ENCODE assay signal across 24 mouse cellular contexts in the genomic region with DNA sequence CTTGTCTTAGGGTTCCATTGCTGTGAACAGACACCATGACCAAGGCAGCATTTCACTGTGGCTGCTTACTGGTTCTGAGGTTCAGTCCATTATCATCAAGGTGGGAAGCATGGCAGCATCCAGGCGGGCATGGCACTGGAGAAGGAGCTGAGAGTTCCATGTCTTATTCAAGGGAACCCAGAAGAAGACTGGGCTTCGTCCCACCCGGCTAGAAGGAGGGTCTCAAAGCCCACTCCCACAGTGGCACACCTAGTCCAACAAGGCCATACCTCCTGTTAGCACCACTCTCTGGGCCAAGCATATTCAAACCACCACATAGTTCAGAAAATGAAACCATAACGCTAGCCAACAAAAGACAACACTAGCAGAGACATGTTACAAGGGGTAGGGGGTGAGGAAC. TPM values are rescaled to one million over a fixed set of nuclear protein-coding genes. Genes with fewer than 3 reads are reported as not detected.
DNase-seq lines count a peak whose midpoint lies in the region; ATAC-seq lines count a peak whose summit lies in the region.
"Had no signal": no experiment of that assay in that cellular context is flagged by ENCODE, and none has a peak within 500 bp of the region (broad histone marks: within the 10 kb centered on the region; RNA-seq: fewer than 3 reads in every experiment).

No protein-coding gene starts in this region.

- no peak for ATAC-seq in hindbrain, embryonic 15.5 days (ENCODE audit: low FRiP score, low read depth)
- no peak for ATAC-seq in hindbrain, embryonic 12.5 days (ENCODE audit: low FRiP score)
- no peak for ATAC-seq in neural tube, embryonic 13.5 days (ENCODE audit: low read depth)
- ATAC-seq: activated CD4-positive, CD25-positive, alpha-beta regulatory T cell, adult 4 months; CD4-positive, CD25-positive, alpha-beta regulatory T cell, adult 4 months; forebrain, embryonic 14.5 days; intestine, embryonic 15.5 days; Patski had no signal

- H3K27ac ChIP-seq in hindbrain, embryonic 15.5 days (replicated peaks), result no peak overlapping the region
- no peak overlapping the region for H3K27ac ChIP-seq in hindbrain, embryonic 12.5 days
- H3K27ac ChIP-seq in neural tube, embryonic 13.5 days (replicated peaks), result no peak overlapping the region
- H3K27ac ChIP-seq: embryonic facial prominence, embryonic 10.5 days; heart, adult 2 months; hindbrain, embryonic 13.5 days; intestine, embryonic 15.5 days had no signal

- peaks cover 21% of the 10 kb centered on the region for H3K4me1 ChIP-seq in hindbrain, embryonic 15.5 days (replicated peaks)
- H3K4me1 ChIP-seq in hindbrain, embryonic 12.5 days, result peaks cover 18% of the 10 kb centered on the region
- H3K4me1 ChIP-seq in neural tube, embryonic 13.5 days (replicated peaks), result peaks cover 22% of the 10 kb centered on the region

- H3K9me3 ChIP-seq in hindbrain, embryonic 15.5 days, result no peaks in the 10 kb centered on the region
- no peaks in the 10 kb centered on the region for H3K9me3 ChIP-seq in hindbrain, embryonic 12.5 days (replicated peaks)
- H3K9me3 ChIP-seq in neural tube, embryonic 13.5 days, result no peaks in the 10 kb centered on the region
- H3K9me3 ChIP-seq: embryonic facial prominence, embryonic 10.5 days; hindbrain, embryonic 13.5 days; intestine, embryonic 15.5 days had no signal

- H3K4me2 ChIP-seq in hindbrain, embryonic 15.5 days, result 0 out of 2 replicates have a peak overlapping the region, but pooled peaks have one; percentile 95
- H3K4me2 ChIP-seq in hindbrain, embryonic 12.5 days (replicated peaks), result no peak overlapping the region
- H3K4me2 ChIP-seq in neural tube, embryonic 13.5 days, result 0 out of 2 replicates have a peak overlapping the region, but pooled peaks have one; percentile 95

- WGBS in hindbrain, embryonic 15.5 days, result 97% methylated on average over 4 of the region's 4 CpGs
- whole genome bisulfite sequencing in hindbrain, embryonic 12.5 days, result 94% methylated on average over 4 of the region's 4 CpGs
- WGBS in neural tube, embryonic 13.5 days, result 97% methylated on average over 4 of the region's 4 CpGs

- DNase-seq in cerebellum, adult 9-11 months, result peak; percentile 2
- DNase-seq in cerebellum, postnatal 10 days, result no peak
- no peak for DNase-seq in neural tube, embryonic 10.5 days (ENCODE audit: extremely low spot score, low spot score)
- DNase-seq in thymus, postnatal 10 days (ENCODE audit: low spot score in 2 of 2), result no peak
- DNase-seq: adrenal gland, postnatal 14 days; B cell, adult 2 months; cerebellum, adult 11-12 months; cerebellum, adult 9-10 months; gastrocnemius, postnatal 10 days; heart, adult 2 months; heart, postnatal 10 days; heart, postnatal 4 days had no signal

- H3K4me3 ChIP-seq in hindbrain, embryonic 15.5 days, result no peak overlapping the region
- H3K4me3 ChIP-seq in hindbrain, embryonic 12.5 days, result no peak overlapping the region
- no peak overlapping the region for H3K4me3 ChIP-seq in neural tube, embryonic 13.5 days
- H3K4me3 ChIP-seq: heart, adult 2 months; intestine, embryonic 15.5 days had no signal

- no peaks in the 10 kb centered on the region for H3K27me3 ChIP-seq in hindbrain, embryonic 15.5 days
- no peaks in the 10 kb centered on the region for H3K27me3 ChIP-seq in hindbrain, embryonic 12.5 days
- no peaks in the 10 kb centered on the region for H3K27me3 ChIP-seq in neural tube, embryonic 13.5 days
- H3K27me3 ChIP-seq: intestine, embryonic 15.5 days; Patski had no signal

- peaks cover 50% of the 10 kb centered on the region for H3K36me3 ChIP-seq in hindbrain, embryonic 15.5 days
- H3K36me3 ChIP-seq in hindbrain, embryonic 12.5 days, result peaks cover 49% of the 10 kb centered on the region
- H3K36me3 ChIP-seq in neural tube, embryonic 13.5 days, result peaks cover 49% of the 10 kb centered on the region

- no peak overlapping the region for H3K9ac ChIP-seq in hindbrain, embryonic 15.5 days
- no peak overlapping the region for H3K9ac ChIP-seq in hindbrain, embryonic 12.5 days
- H3K9ac ChIP-seq in neural tube, embryonic 13.5 days, result no peak overlapping the region
- H3K9ac ChIP-seq: intestine, embryonic 15.5 days had no signal

RNA-seq across cellular contexts. Expression of a gene that starts 2.4 kb away (rescaled TPM):
- 73.6 and 76.5 TPM in 2 replicates for polyA plus RNA-seq in hindbrain, embryonic 15.5 days (2015; fragmentation: Nextera tagmentation; extraction: Ambion mirVana)
- 77.2 and 87.2 TPM in 2 replicates for polyA plus RNA-seq in hindbrain, embryonic 12.5 days (2016; fragmentation: Nextera tagmentation; extraction: Ambion mirVana)
- polyA plus RNA-seq in neural tube, embryonic 13.5 days (2015; fragmentation: Nextera tagmentation; extraction: Ambion mirVana), result 69.4 and 79.7 TPM in 2 replicates

RNA-seq across cellular contexts. Expression of a gene that starts 6.6 kb away (rescaled TPM):
- polyA plus RNA-seq in hindbrain, embryonic 15.5 days (2015; fragmentation: Nextera tagmentation; extraction: Ambion mirVana), result 0.06 TPM in 1 of 2 replicates, not detected in the other
- not detected in 2 replicates for polyA plus RNA-seq in hindbrain, embryonic 12.5 days (2016; fragmentation: Nextera tagmentation; extraction: Ambion mirVana)
- polyA plus RNA-seq in neural tube, embryonic 13.5 days (2015; fragmentation: Nextera tagmentation; extraction: Ambion mirVana), result not detected in 2 replicates
- polyA plus RNA-seq: forebrain, embryonic 14.5 days had no signal

RNA-seq across cellular contexts. Expression of a gene that starts 13.5 kb away (rescaled TPM):
- 45.8 and 51.4 TPM in 2 replicates for polyA plus RNA-seq in hindbrain, embryonic 15.5 days (2015; fragmentation: Nextera tagmentation; extraction: Ambion mirVana)
- polyA plus RNA-seq in hindbrain, embryonic 12.5 days (2016; fragmentation: Nextera tagmentation; extraction: Ambion mirVana), result 40.3 and 42.1 TPM in 2 replicates
- polyA plus RNA-seq in neural tube, embryonic 13.5 days (2015; fragmentation: Nextera tagmentation; extraction: Ambion mirVana), result 32.6 and 39.3 TPM in 2 replicates

RNA-seq across cellular contexts. Expression of a gene that starts 42.4 kb away (rescaled TPM):
- polyA plus RNA-seq in hindbrain, embryonic 15.5 days (2015; fragmentation: Nextera tagmentation; extraction: Ambion mirVana), result not detected in 2 replicates
- polyA plus RNA-seq in hindbrain, embryonic 12.5 days (2016; fragmentation: Nextera tagmentation; extraction: Ambion mirVana), result not detected in 2 replicates
- not detected in 2 replicates for polyA plus RNA-seq in neural tube, embryonic 13.5 days (2015; fragmentation: Nextera tagmentation; extraction: Ambion mirVana)
- polyA plus RNA-seq: activated CD4-positive, CD25-positive, alpha-beta regulatory T cell, adult 4 months; CD4-positive, CD25-positive, alpha-beta regulatory T cell, adult 4 months; embryonic facial prominence, embryonic 10.5 days; embryonic facial prominence, embryonic 14.5 days; forebrain, embryonic 14.5 days; heart, adult 2 months; heart, embryonic 14.5 days; hindbrain, embryonic 13.5 days; intestine, embryonic 15.5 days; Patski had no signal

RNA-seq across cellular contexts. Expression of a gene that starts 51.8 kb away (rescaled TPM):
- not detected in 2 replicates for polyA plus RNA-seq in hindbrain, embryonic 15.5 days (2015; fragmentation: Nextera tagmentation; extraction: Ambion mirVana)
- not detected in 2 replicates for polyA plus RNA-seq in hindbrain, embryonic 12.5 days (2016; fragmentation: Nextera tagmentation; extraction: Ambion mirVana)
- polyA plus RNA-seq in neural tube, embryonic 13.5 days (2015; fragmentation: Nextera tagmentation; extraction: Ambion mirVana), result not detected in 2 replicates
- polyA plus RNA-seq: activated CD4-positive, CD25-positive, alpha-beta regulatory T cell, adult 4 months; embryonic facial prominence, embryonic 10.5 days; embryonic facial prominence, embryonic 14.5 days; forebrain, embryonic 14.5 days; heart, adult 2 months; heart, embryonic 14.5 days; hindbrain, embryonic 13.5 days; intestine, embryonic 15.5 days; Patski had no signal
